ENCODE assay signal across 9 mouse cellular contexts in genomic region chr7:5038940-5039339, GRCm38 (mm10). TPM values are rescaled to one million over a fixed set of nuclear protein-coding genes. Genes with fewer than 3 reads are reported as not detected.
DNase-seq lines count a peak whose midpoint lies in the region; ATAC-seq and TF ChIP-seq lines count a peak whose summit lies in the region.
"Had no signal": no experiment of that assay in that cellular context is flagged by ENCODE, and none has a peak within 500 bp of the region (broad histone marks: within the 10 kb centered on the region; RNA-seq: fewer than 3 reads in every experiment).

No protein-coding gene starts in this region.

- H3K9ac ChIP-seq in lung, postnatal 0 days (replicated peaks; ENCODE audit: low read depth): no peak overlapping the region
- H3K9ac ChIP-seq in embryonic facial prominence, embryonic 15.5 days: peak overlapping the region; percentile 49
- peak overlapping the region; percentile 75 for H3K9ac ChIP-seq in limb, embryonic 13.5 days
- peak overlapping the region; percentile 84 for H3K9ac ChIP-seq in stomach, postnatal 0 days (ENCODE audit: low read length)

- WGBS in lung, postnatal 0 days: 27% methylated on average over 5 of the region's 5 CpGs
- 30% methylated on average over 5 of the region's 5 CpGs for WGBS in embryonic facial prominence, embryonic 15.5 days
- 39% methylated on average over 5 of the region's 5 CpGs for WGBS in limb, embryonic 13.5 days
- WGBS in stomach, postnatal 0 days: 16% methylated on average over 5 of the region's 5 CpGs

- peak overlapping the region; percentile 53; the same call in 1 of the 2 replicates for H3K4me3 ChIP-seq in lung, postnatal 0 days (ENCODE audit: low read depth, low read length)
- H3K4me3 ChIP-seq in embryonic facial prominence, embryonic 15.5 days (replicated peaks): peak overlapping the region; percentile 59
- peak overlapping the region; percentile 58 for H3K4me3 ChIP-seq in limb, embryonic 13.5 days
- H3K4me3 ChIP-seq in stomach, postnatal 0 days (ENCODE audit: low read depth, low read length): peak overlapping the region; percentile 67

- H3K27me3 ChIP-seq in lung, postnatal 0 days (replicated peaks; ENCODE audit: insufficient read depth, low read length): no peaks in the 10 kb centered on the region
- no peaks in the 10 kb centered on the region for H3K27me3 ChIP-seq in embryonic facial prominence, embryonic 15.5 days
- no peaks in the 10 kb centered on the region for H3K27me3 ChIP-seq in limb, embryonic 13.5 days
- no peaks in the 10 kb centered on the region for H3K27me3 ChIP-seq in stomach, postnatal 0 days (ENCODE audit: control insufficient read depth, insufficient read depth, low read length)

- 0 out of 2 replicates have a peak, but pooled peaks cover 2% of the 10 kb centered on the region for H3K36me3 ChIP-seq in lung, postnatal 0 days (ENCODE audit: insufficient read depth, low read length)
- peaks cover 28% of the 10 kb centered on the region for H3K36me3 ChIP-seq in embryonic facial prominence, embryonic 15.5 days
- H3K36me3 ChIP-seq in limb, embryonic 13.5 days: peaks cover 43% of the 10 kb centered on the region
- peaks cover 4% of the 10 kb centered on the region; the same call in 1 of the 2 replicates for H3K36me3 ChIP-seq in stomach, postnatal 0 days (ENCODE audit: control insufficient read depth, insufficient read depth, low read length)

- DNase-seq in lung, postnatal 0 days (ENCODE audit: low spot score): no peak
- DNase-seq in lung, adult 18-20 months: no peak
- DNase-seq in stomach, postnatal 0 days (ENCODE audit: low spot score): no peak
- no peak for DNase-seq in cerebellum, adult 18-20 months
- DNase-seq in thymus, postnatal 36 days: no peak

- no peak for TF ChIP-seq CTCF in lung, postnatal 0 days (IDR thresholded peaks at IDR 0.05)
- no peak for TF ChIP-seq CTCF in stomach, postnatal 0 days (IDR thresholded peaks at IDR 0.05; ENCODE audit: low read depth)

- no peak for TF ChIP-seq EP300 in lung, postnatal 0 days (IDR thresholded peaks at IDR 0.05)
- TF ChIP-seq EP300 in stomach, postnatal 0 days (optimal IDR thresholded peaks at IDR 0.05): no peak

- H3K9me3 ChIP-seq in lung, postnatal 0 days (ENCODE audit: low read length): no peaks in the 10 kb centered on the region
- 0 out of 2 replicates have a peak, but pooled peaks cover 4% of the 10 kb centered on the region for H3K9me3 ChIP-seq in embryonic facial prominence, embryonic 15.5 days (replicated peaks)
- H3K9me3 ChIP-seq in limb, embryonic 13.5 days: peaks cover 18% of the 10 kb centered on the region
- H3K9me3 ChIP-seq in stomach, postnatal 0 days (ENCODE audit: control insufficient read depth, low read length): no peaks in the 10 kb centered on the region

- no peak for ATAC-seq in lung, postnatal 0 days
- ATAC-seq in embryonic facial prominence, embryonic 15.5 days (ENCODE audit: insufficient number of reproducible peaks, low FRiP score, low TSS enrichment, low read depth): no peak
- no peak for ATAC-seq in limb, embryonic 13.5 days (ENCODE audit: low FRiP score, low read depth)
- no peak for ATAC-seq in stomach, postnatal 0 days (ENCODE audit: low FRiP score, low TSS enrichment)

- H3K27ac ChIP-seq in lung, postnatal 0 days (ENCODE audit: low read length): no peak overlapping the region
- peak overlapping the region; percentile 97 for H3K27ac ChIP-seq in embryonic facial prominence, embryonic 15.5 days (replicated peaks)
- H3K27ac ChIP-seq in limb, embryonic 13.5 days: peak overlapping the region; percentile 92
- H3K27ac ChIP-seq in stomach, postnatal 0 days (replicated peaks): peak overlapping the region; percentile 98

- peak overlapping the region; percentile 41 for H3K4me2 ChIP-seq in lung, postnatal 0 days (replicated peaks; ENCODE audit: low read depth, low read length)
- H3K4me2 ChIP-seq in embryonic facial prominence, embryonic 15.5 days (replicated peaks): peak overlapping the region; percentile 52
- peak overlapping the region; percentile 65 for H3K4me2 ChIP-seq in limb, embryonic 13.5 days (replicated peaks)
- H3K4me2 ChIP-seq in stomach, postnatal 0 days (replicated peaks; ENCODE audit: low read depth): peak overlapping the region; percentile 55

- H3K4me1 ChIP-seq in lung, postnatal 0 days (ENCODE audit: insufficient read depth, low read depth, low read length): no peaks in the 10 kb centered on the region
- peaks cover 4% of the 10 kb centered on the region; the same call in 1 of the 2 replicates for H3K4me1 ChIP-seq in embryonic facial prominence, embryonic 15.5 days
- H3K4me1 ChIP-seq in limb, embryonic 13.5 days: 0 out of 2 replicates have a peak, but pooled peaks cover 2% of the 10 kb centered on the region
- H3K4me1 ChIP-seq in stomach, postnatal 0 days (replicated peaks; ENCODE audit: control insufficient read depth, insufficient read depth): no peaks in the 10 kb centered on the region

RNA-seq across cellular contexts. Expression of gene Zfp784, which starts 0.7 kb away (rescaled TPM):
- 6.5 and 7.7 TPM in 2 replicates for polyA plus RNA-seq in lung, postnatal 0 days (2015; fragmentation: Nextera tagmentation; extraction: Ambion mirVana)
- polyA plus RNA-seq in embryonic facial prominence, embryonic 15.5 days (2015; fragmentation: Nextera tagmentation; extraction: Ambion mirVana): 6.7 and 7.5 TPM in 2 replicates
- polyA plus RNA-seq in limb, embryonic 13.5 days (2015; fragmentation: Nextera tagmentation; extraction: Ambion mirVana): 7.0 and 7.8 TPM in 2 replicates
- 4.1 and 4.3 TPM in 2 replicates for polyA plus RNA-seq in stomach, postnatal 0 days (2015; fragmentation: Nextera tagmentation; extraction: Ambion mirVana)

RNA-seq across cellular contexts. Expression of gene 4632433K11Rik, which starts 5.0 kb away (rescaled TPM):
- polyA plus RNA-seq in lung, postnatal 0 days (2015; fragmentation: Nextera tagmentation; extraction: Ambion mirVana): not detected in 2 replicates
- not detected in 2 replicates for polyA plus RNA-seq in embryonic facial prominence, embryonic 15.5 days (2015; fragmentation: Nextera tagmentation; extraction: Ambion mirVana)
- polyA plus RNA-seq in limb, embryonic 13.5 days (2015; fragmentation: Nextera tagmentation; extraction: Ambion mirVana): 0.13 TPM in 1 of 2 replicates, not detected in the other
- polyA plus RNA-seq in stomach, postnatal 0 days (2015; fragmentation: Nextera tagmentation; extraction: Ambion mirVana): not detected in 2 replicates
- polyA plus RNA-seq: large intestine, adult 2 months; spleen, adult 2 months had no signal

RNA-seq across cellular contexts. Expression of gene Zfp580, which starts 12.4 kb away (rescaled TPM):
- polyA plus RNA-seq in lung, postnatal 0 days (2015; fragmentation: Nextera tagmentation; extraction: Ambion mirVana): 25.7 and 30.4 TPM in 2 replicates
- 36.8 and 43.1 TPM in 2 replicates for polyA plus RNA-seq in embryonic facial prominence, embryonic 15.5 days (2015; fragmentation: Nextera tagmentation; extraction: Ambion mirVana)
- 42.1 and 42.8 TPM in 2 replicates for polyA plus RNA-seq in limb, embryonic 13.5 days (2015; fragmentation: Nextera tagmentation; extraction: Ambion mirVana)
- 21.0 and 21.6 TPM in 2 replicates for polyA plus RNA-seq in stomach, postnatal 0 days (2015; fragmentation: Nextera tagmentation; extraction: Ambion mirVana)

RNA-seq across cellular contexts. Expression of gene Ccdc106, which starts 18.6 kb away (rescaled TPM):
- polyA plus RNA-seq in lung, postnatal 0 days (2015; fragmentation: Nextera tagmentation; extraction: Ambion mirVana): 0.42 and 1.2 TPM in 2 replicates
- 35.4 and 37.8 TPM in 2 replicates for polyA plus RNA-seq in embryonic facial prominence, embryonic 15.5 days (2015; fragmentation: Nextera tagmentation; extraction: Ambion mirVana)
- 44.9 and 47.8 TPM in 2 replicates for polyA plus RNA-seq in limb, embryonic 13.5 days (2015; fragmentation: Nextera tagmentation; extraction: Ambion mirVana)
- 13.6 and 14.6 TPM in 2 replicates for polyA plus RNA-seq in stomach, postnatal 0 days (2015; fragmentation: Nextera tagmentation; extraction: Ambion mirVana)

RNA-seq across cellular contexts. Expression of gene Zfp865, which starts 18.8 kb away (rescaled TPM):
- 3.4 and 3.8 TPM in 2 replicates for polyA plus RNA-seq in lung, postnatal 0 days (2015; fragmentation: Nextera tagmentation; extraction: Ambion mirVana)
- polyA plus RNA-seq in embryonic facial prominence, embryonic 15.5 days (2015; fragmentation: Nextera tagmentation; extraction: Ambion mirVana): 8.0 and 9.0 TPM in 2 replicates
- polyA plus RNA-seq in limb, embryonic 13.5 days (2015; fragmentation: Nextera tagmentation; extraction: Ambion mirVana): 6.0 and 8.1 TPM in 2 replicates
- polyA plus RNA-seq in stomach, postnatal 0 days (2015; fragmentation: Nextera tagmentation; extraction: Ambion mirVana): 2.2 and 2.3 TPM in 2 replicates
